Comparison of ENCODE assay signal across 19 mouse cellular contexts in the genomic region with DNA sequence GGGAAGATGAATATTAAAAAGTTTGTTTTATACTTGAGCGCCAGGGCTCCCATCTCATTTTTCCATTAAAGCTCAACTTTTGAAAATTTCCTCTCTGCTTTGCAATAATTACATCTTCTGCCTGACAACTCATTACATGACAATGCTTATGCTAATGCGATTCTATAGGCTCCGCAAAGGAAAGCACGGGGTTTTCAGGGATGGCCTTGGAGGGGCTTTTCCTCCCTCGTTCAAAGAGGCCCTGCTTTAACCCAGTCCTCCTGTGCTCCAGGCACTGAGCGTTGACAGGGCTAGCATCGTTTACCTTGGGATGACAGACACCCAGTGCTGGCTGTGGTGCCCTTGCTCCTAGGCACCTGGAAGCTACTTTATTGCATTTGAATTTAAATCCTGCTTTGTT.
"Had no signal": no experiment of that assay in that cellular context is flagged by ENCODE, and none has a peak within 500 bp of the region (broad histone marks: within the 10 kb centered on the region; RNA-seq: fewer than 3 reads in every experiment).

No protein-coding gene starts in this region.

- H3K27ac ChIP-seq: limb, embryonic 12.5 days; limb, embryonic 15.5 days; liver, embryonic 14.5 days; neural tube, embryonic 12.5 days; neural tube, embryonic 15.5 days; stomach, embryonic 15.5 days had no signal

- H3K4me2 ChIP-seq: limb, embryonic 12.5 days; limb, embryonic 15.5 days; liver, embryonic 11.5 days; lung, embryonic 14.5 days; neural tube, embryonic 12.5 days; neural tube, embryonic 15.5 days; stomach, embryonic 15.5 days had no signal

- H3K9ac ChIP-seq: limb, embryonic 12.5 days; limb, embryonic 15.5 days; liver, embryonic 14.5 days; liver, postnatal 0 days; lung, embryonic 14.5 days; neural tube, embryonic 12.5 days; neural tube, embryonic 15.5 days; stomach, embryonic 15.5 days had no signal

- DNase-seq: kidney, adult 11 months; kidney, adult 9 months; kidney, postnatal 14 days; kidney, postnatal 4 days; left cerebral cortex, postnatal 4 days; liver, postnatal 0 days; lung, embryonic 14.5 days; lung, postnatal 4 days; right cerebral cortex, postnatal 25 days; spleen, adult 18-20 months; thymus, postnatal 25 days had no signal

- H3K4me3 ChIP-seq: limb, embryonic 12.5 days; limb, embryonic 15.5 days; neural tube, embryonic 12.5 days; neural tube, embryonic 15.5 days; stomach, embryonic 15.5 days had no signal

- H3K9me3 ChIP-seq: limb, embryonic 12.5 days; limb, embryonic 15.5 days; neural tube, embryonic 15.5 days; stomach, embryonic 15.5 days had no signal

- H3K4me1 ChIP-seq: limb, embryonic 15.5 days; neural tube, embryonic 12.5 days had no signal

- H3K27me3 ChIP-seq: limb, embryonic 15.5 days; neural tube, embryonic 12.5 days; neural tube, embryonic 15.5 days; stomach, embryonic 15.5 days had no signal

- ATAC-seq: liver, postnatal 0 days; lung, postnatal 0 days had no signal

- H3K36me3 ChIP-seq: limb, embryonic 12.5 days; limb, embryonic 15.5 days; neural tube, embryonic 12.5 days; neural tube, embryonic 15.5 days; stomach, embryonic 15.5 days had no signal
